Mouse (Mus musculus) lung, postnatal 0 days (tissue): ENCODE data around the gene Prtg.

Experiments
- CTCF ChIP-seq: IDR thresholded peaks from 2 replicates; pipeline ENCODE4 v1.5.1; 2016; ENCODE audit warnings: antibody characterized with exemption, mild to moderate bottlenecking
- EP300 ChIP-seq: IDR thresholded peaks from 2 replicates; pipeline ENCODE4 v1.6.1; 2016; ENCODE audit warnings: antibody characterized with exemption, mild to moderate bottlenecking, control low read depth

DNA sequence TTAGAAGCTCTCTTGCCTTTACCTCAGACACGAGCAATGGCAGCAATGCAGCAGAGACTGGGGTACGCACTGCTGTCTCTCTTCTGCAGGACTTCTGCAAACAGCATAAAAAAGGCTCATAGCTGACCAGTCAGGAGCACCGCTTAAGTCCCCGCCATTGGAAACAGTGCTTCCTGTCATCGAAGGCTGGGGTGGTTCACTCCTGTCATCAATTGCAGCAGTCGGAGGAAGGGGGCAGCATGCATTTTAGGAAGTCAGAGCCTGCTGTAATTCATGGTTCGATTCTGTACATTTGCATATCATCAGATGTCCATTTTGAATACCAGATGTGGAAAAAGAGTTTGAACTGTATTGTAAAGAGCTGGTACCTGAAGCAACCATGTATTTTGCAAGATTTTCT is 109.1 kb downstream of the Prtg start:
- TF ChIP-seq CTCF (peak; percentile 7; the same call in 1 of the 2 replicates), EP300 (no peak)
